Mouse (Mus musculus) left cerebral cortex, postnatal 14 days (tissue): ENCODE measurements around the gene Cobll1. TPM values are rescaled to one million over a fixed set of nuclear protein-coding genes. Genes with fewer than 3 reads are reported as not detected.
"Not testable (repeated sequence)": the region's sequence is repeated elsewhere in the genome, so short reads cannot be mapped to it uniquely, and the experiment has no call there.

Experiments used
- DNase-seq, 2 experiments: peaks; one replicate each; pipeline ENCODE4 v3.0.0; 2021 to 2022; ENCODE audit warnings: low spot score in 2 of 2, mixed read lengths in 1 of 2
- intact Hi-C: fragments of 180-260 bp; cut with DNase I; formaldehyde crosslinking; loops from one replicate; pipeline ENCODE4 v1.15.1; 2025
- long read RNA-seq, 2 experiments: library from polyadenylated mRNA; stranded (forward); transcript quantifications; one replicate each; pipeline ENCODE4 v2.0.0; 2021
- total RNA-seq, 2 experiments: library from RNA; stranded (reverse); gene quantifications; 2 replicates each; pipeline ENCODE4 v1.2.3; 2021

Gene Cobll1
- 1 to 10 TPM; 9.1 to 9.8 TPM for total RNA-seq
- long read RNA-seq, experiment 1, partial matches to known transcripts, result 0 of 3 reads
- long read RNA-seq, experiment 1, other reads (novel, unspliced or antisense), result 3 of 3 reads
- long read RNA-seq, experiment 2, full-length matches to known transcripts, result 1 of 3 reads
- long read RNA-seq, experiment 2, partial matches to known transcripts, result 0 of 3 reads
- long read RNA-seq, experiment 2, other reads (novel, unspliced or antisense), result 2 of 3 reads

DNA sequence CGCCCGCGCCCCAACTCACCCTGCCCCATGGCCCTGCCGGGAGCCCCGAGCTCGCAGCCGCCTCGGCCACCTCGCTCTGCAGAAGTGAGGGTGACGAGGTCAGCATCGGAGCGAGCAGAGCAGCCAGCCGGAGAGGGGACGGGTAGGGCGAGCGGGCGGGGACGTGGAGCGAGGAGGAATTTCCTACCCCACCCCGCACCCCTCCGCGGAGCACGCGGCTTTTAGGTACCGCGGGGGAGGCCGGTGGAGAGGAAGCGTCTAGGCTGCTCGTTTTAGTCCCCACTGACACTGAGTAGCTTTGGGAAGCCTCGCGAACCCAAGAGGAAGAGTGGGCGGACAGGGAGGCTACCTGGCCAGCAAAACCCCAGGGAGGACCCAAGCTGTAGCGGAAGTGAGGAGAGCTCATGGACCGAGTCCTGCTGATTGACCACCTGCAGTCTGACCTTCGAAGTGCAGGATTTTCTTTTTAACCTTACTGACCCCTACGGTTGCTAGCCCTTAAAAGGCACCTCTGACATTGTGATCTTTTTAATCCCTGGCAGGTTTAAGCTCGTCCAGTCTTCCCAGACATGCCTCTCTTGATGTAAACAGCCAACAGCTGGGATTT lies at the start of gene Cobll1:
Gene Cobll1 (minus strand): TSS at position 440 of the 607 bp plus-strand sequence.
- intact Hi-C loops, result no loop called here
- DNase-seq, result no peak

DNA sequence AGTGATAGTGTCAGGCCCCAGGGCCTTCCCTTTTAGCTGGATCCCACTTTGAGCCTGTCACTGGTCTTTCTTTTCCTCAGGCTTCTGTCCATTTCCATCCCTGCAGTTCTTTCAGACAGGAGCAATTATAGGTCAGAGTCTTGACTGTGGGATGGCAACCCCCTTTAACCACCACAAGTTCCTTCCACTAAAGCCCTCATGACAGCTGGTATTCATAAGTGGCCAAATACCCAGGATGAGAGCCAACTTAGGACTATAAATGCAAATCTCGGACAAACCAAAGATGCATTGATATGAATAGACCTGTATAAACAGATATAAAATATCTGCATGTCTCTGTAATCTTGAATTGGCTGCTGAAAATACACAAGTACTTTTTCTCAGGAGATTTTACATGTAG lies 49.5 kb upstream of the Cobll1 start:
- intact Hi-C loops, result no loop called here
- DNase-seq, result no peak

DNA sequence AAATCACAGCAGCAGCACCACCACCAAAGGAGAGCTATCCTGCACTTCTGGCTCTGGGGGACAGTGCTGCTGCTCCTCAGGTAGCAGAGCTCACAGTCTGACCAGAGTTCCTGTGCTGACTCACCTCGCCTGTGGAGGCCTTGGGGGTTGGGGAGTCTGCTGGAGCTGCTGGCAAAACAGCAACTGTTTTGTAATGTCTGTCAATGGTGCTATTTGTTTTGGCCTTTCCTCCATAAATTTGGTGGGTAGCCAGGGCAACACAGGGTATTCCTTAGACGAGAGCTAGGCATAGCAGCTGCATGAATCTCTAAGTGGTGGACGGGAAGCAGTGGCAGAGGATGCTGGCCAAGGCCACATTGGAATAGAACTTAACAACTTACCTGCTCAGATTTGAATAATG lies 46.2 kb upstream of the Cobll1 start:
- peak; percentile 8 to 42 for DNase-seq

DNA sequence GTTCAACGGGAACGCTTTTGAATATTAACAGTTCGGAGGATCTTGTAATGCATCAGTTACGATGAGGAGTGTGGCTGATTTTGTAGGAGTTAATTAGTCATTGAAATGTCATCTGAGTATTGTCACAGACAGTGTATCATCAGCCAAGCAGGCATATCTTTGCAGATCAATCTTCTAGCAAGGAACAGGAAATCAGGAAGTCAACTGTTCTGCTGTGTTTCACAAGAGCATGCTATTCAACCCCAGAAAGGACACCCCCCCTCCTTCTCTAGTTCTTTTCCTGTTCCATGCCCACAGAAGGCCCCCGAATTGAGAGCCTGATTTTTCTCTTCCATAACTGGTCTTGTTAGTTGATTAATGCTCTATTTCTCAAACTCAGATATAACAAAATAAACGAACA lies 43.8 kb upstream of the Cobll1 start:
- DNase-seq, result no peak
- intact Hi-C loops, result no loop called here

More for the DNA sequence above, 46.2 kb upstream of the Cobll1 start:
- intact Hi-C loops, result no loop called here

DNA sequence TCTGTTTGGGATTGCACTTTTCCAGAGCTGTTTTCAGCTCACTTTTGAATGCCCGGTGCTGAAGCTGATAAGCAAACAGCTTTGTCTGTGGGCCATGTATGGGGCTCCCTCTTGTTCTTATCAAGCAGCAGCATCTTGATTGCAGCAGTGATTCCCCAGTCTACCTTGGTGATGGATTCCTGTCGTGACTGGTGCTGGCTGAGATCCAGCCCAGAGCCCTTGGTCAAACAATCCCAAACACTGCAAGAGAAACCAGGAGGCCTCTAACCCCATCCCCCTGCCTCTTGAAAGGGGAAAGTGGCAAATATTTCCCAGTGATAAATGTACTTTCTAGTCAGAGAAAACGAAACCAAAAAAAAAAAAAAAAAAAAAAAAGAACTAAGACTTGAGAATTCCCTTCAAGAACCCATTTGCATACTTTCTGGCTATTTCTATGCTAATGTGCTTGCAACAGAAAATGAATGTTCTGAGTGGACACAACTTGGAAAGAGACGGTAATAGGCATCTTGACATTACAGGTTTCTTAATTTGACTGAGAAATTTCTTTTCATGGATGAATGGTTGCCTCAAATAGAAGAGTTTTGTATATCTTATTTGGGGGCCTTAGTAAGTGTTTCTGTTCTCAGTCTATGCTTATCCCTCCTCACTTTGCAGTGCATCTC lies 40.0 kb upstream of the Cobll1 start:
- DNase-seq, result no peak
- intact Hi-C loops, result no loop called here

DNA sequence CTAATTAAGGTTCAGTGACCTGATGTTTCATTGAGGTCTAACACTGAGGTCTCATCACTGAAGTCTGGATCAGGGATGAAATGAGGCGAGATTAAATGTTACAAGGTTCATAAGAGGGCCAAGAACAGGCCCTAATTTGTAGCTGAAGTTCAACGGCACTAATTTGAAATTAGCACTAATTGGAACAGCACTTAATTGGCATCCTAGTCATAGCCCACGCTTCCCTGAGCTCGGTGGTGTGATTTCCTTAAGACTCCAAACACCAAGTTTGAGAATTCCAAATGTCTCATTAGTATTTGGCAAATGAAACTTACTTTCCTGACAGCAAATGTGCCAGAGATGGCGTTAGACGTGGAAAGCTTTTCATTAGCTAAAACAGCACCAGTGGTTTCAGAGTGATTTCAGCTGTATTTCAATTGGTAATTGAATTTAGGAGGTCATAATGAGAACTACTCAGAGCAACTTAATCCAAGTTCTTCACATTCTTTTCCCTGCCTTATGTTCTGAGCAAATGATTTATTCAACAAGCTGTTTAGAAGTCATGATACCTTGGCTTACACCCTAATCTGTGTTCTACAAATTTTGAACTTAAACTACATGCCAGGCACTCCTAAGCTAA lies 36.3 kb upstream of the Cobll1 start:
- DNase-seq, result peak in 1 of 2 experiments; percentile 26
- intact Hi-C loops, result no loop called here

DNA sequence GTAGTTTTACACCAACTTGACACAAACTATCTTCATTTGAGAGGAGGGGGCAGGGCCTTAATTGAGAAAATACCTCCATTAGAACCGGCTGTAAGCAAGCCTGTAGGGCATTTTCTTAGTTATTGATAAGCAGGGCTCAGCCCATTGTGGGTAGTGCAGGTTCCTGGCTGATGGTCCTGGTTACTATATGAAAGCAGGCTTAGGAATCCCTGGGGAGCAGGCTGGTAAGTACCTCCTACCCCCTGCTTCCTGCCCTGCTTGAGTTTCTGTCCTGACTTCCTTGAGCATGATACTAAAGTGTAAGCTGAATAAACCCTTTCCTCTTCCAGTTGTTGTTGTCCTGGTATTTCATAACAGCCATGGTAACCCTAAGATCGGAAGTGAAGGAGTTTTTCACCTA lies 34.7 kb upstream of the Cobll1 start:
- intact Hi-C loops, result no loop called here
- DNase-seq, result no peak

DNA sequence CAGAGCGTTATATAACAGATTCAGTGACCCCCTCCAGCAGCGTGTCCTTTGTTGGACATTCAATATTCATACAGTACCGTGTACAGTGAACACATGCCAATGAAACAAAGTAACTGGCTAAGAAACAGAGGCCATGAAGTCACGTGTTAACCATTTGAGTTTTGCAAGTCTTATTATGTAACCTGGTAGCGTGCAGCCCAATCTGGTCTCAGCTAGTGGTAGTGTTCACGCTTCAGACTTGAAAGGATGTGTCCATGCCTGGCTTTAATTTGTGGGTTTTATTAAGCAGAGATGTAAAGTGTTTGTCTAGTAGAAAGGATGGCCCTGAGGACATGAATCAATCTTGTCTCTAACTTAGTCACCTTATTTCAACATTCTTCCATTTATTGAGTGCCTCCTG lies 29.5 kb upstream of the Cobll1 start:
- intact Hi-C loops, result no loop called here
- no peak for DNase-seq

DNA sequence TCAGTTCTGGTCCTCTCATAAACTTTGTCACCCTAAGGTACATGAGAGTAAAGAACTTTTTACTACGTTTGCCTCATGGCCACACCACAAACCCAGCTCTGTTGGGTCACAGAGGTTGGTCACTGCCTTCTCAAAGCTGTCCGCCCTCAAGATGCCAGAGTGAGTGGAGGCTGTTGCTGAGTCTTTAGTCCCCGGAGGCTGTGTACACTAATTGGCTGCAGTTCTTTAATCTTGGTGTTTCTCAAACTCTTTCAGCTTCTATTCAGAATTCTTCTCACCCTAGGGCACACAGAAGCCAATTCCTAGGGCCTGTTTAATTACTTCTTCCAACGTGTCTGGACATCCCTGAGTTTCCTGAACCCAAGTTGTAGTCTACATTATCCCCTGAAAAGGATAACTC lies 28.6 kb upstream of the Cobll1 start:
- intact Hi-C loops, result no loop called here
- DNase-seq, result no peak

DNA sequence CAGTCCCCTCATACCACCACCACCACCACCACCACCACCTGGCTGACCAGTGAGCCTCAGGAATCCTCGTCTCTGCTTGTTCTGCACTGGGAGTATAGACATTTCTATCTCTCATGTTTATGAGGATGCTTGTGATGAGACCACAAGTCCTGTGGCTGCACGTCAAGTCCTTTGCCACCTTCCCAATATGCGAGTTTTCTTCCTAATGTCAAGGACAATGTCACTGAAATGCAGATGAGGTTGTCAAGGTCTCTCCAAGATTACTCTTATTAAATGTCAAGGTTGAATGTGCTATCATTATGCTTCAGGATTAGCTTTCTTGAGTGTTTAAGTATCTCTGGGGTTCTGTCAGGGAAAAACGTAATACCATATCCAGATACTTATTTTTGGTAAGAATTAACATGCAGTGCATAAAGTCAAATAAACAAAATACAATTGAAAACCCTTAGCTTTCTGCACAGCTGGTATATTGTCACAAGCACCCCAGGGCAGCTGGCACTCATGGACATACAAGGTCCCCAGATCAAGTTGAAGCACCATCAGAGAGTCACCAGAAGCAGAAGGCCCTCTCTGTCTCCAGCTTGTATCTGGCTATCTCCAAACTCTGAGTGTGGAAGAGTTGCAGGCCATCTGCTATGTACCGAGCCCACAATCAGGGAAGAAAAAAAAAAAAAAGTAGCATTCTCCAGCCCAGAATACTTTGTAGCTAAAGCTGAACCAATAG lies 27.5 kb upstream of the Cobll1 start:
- no peak for DNase-seq

DNA sequence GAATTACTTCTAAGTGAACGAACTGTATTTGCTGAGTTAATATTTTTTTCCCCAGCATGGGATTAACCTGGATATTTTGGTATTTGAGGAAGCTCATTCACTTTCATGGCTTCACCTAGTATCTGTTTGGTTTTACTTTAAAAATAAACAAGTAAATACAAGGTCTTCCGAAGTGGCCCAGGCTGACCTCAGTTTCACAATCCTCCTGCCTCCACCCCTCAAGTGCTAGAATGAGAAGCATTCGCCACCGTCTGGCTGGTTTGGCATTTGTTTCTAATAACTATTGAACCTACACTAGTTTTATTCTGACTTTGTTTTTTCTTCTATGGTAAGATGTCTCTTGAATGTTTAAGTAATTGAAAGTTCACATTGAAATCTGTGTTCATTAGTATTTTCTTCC lies 23.0 kb upstream of the Cobll1 start:
- DNase-seq, result no peak

More for the DNA sequence above, 27.5 kb upstream of the Cobll1 start:
- intact Hi-C loops, result no loop called here

DNA sequence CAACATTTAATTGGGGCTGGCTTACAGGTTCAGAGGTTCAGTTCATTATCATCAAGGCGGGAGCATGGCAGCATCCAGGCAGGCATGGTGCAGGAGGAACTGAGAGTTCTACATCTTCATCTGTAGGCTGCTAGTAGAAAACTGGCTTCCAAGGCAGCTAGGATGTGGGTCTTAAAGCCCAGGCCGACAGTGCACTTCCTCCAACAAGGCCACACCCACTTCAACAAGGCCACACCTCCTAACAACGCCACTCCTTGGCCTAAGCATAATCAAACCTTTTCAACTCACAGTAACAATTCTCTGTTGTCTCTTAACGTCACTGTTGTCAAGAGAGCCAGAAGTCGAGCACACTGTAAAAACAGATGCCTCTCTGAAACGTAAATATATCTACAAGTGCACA lies 21.6 kb upstream of the Cobll1 start:
- DNase-seq, intact Hi-C loops: not testable (repeated sequence)

More for the DNA sequence above, 23.0 kb upstream of the Cobll1 start:
- intact Hi-C loops, result no loop called here

DNA sequence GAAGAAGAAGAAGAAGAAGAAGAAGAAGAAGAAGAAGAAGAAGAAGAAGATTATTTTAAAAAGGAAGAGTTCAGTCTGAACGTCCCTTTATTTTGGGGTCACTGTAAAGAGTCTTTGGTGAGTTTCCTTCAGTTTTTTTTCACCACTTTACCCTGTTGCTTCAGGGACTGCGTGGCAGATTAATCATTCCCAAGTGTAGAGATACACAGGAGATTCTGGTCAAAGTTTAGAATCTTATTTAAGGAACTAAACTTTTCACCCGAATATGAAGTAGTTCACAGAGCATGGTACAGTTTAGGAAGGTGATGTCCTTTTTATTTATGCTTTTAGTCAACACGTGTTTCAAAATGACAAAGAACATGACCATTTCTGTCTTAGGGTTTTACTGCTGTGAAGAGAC lies 21.2 kb upstream of the Cobll1 start:
- intact Hi-C loops, result no loop called here

DNA sequence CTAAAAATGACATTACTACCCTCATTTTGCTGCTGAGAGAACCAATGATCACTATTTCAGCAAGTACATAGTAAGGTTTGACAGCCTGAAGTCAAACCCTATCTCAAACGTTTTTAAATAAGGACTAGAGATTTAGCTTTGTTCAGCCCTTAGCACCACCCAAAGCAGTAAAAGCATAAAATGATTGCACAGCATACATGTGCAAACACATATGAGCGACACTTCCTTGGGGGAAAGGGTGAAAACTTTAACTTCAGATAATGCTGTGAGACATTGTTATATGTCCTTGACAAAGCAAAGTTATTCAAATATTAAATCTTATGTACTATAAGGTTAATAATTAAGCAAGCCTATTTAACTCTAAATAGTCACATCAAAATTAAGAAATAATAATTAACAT lies 18.2 kb upstream of the Cobll1 start:
- no peak for DNase-seq
- intact Hi-C loops, result no loop called here

More for the DNA sequence above, 21.2 kb upstream of the Cobll1 start:
- DNase-seq, result no peak

DNA sequence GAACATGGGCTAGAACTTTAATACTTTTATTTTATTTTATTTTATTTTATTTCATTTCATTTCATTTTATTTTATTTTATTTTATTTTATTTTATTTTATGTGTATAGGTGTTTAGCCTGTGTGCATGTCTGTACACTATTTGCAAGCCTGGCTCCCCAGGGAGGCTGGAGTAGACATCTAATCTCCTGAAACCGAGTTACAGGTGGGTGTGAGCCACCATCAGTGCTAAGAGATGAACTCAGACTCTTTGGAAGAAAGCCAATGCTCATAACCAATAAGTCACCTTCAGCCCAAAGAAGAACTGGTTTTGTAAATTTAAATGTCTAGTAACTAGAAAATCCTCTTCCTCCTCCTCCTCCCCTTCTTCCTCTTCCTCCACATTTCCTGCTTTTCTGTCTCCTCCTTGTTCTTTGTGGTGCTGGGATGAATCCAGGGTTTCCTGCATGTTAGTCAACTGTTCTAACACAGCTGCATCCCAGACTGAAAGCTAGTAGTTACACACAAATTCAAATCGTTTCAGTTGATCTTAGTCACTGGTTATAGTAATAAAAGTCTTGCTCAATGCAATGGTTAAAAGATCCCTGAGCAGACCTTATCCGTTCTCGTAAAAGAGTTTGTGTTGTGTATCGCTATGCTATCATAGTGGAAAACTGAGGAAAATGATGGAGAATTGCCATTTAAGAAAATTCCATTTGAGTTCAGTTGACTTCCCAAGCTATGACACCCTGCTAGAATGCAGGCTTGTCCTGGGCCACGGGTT lies 17.5 kb upstream of the Cobll1 start:
- no peak for DNase-seq
- intact Hi-C loops, result no loop called here

DNA sequence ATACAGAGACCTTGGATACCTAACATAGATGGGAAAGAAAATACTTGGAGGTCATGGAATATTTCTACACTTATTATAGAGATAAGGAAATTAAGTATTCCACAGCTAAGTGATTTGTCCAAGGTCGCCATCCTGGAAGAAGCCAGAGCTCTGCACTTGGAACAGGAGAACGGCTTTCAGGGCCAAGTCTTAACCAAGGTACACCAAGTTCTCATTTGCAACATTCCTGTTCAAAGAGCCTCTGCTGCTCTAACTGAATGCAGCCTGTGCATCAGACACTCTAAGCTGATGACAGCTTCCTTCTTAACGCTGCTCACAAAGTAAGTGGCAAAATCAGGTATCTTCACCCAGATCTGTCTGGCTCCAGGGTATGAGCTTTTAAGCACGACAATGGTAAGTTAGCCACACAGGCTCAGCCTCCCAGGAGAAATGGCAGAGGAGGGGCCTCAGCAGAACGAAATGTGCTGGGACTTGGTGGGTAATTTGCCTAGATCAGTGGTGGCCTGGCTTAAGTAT lies 11.4 kb upstream of the Cobll1 start:
- no peak for DNase-seq
- intact Hi-C loops, result no loop called here

DNA sequence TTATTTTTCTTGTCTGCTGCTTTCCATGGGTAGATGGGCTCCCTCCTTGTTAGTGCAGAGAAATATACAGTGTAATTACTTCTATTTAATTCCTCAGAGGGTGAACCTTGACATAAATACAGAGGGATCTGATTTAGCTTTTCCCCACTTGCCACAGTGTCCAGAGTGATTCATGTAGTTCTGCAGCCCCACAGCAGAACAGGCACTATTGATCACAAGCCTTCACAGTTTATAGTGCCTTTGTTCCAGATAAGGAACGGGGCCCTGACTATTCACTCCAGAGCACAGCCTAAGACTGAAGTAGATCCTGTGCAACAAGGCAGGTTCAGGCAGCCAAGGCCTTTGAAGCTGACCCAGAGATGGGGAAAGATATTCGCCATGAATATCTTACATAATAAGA lies 10.4 kb upstream of the Cobll1 start:
- intact Hi-C loops, result no loop called here
- no peak for DNase-seq

DNA sequence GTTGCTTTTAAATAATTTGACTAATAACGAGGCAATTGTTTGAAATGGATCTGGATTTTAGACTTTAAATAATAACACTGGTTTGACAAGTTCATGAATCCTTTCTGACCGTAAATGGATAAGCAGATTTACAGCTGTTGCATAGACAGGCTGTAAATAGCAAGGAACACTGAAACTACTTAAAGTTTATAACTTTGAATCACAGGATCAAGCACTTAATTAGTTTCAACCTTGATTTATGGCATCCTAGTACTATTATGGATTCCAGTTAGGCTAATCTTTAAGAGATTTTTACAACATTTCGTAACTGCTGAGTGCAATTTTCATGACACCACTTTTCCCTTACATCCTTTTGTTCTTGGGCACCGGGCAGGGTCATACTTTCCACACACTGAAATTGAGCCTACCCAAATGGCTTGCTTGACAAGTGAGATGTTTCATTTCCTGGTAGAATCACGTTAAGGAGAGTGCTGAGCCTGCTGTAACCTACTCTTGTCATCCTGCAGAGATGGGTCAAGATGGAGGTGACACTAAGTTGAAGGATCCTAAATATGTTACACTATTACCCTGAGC lies 1.1 kb upstream of the Cobll1 start:
- intact Hi-C loops, result no loop called here
- no peak for DNase-seq
